Comparison of ENCODE assay signal across 8 mouse cellular contexts in genomic region chr19:5348526-5349501, GRCm38 (mm10). TPM values are rescaled to one million over a fixed set of nuclear protein-coding genes. Genes with fewer than 3 reads are reported as not detected.
DNase-seq lines count a peak whose midpoint lies in the region; ATAC-seq lines count a peak whose summit lies in the region.

No protein-coding gene starts in this region.

- H3K27me3 ChIP-seq in heart, embryonic 13.5 days (replicated peaks), result peaks cover 20% of the 10 kb centered on the region

- H3K4me1 ChIP-seq in heart, embryonic 13.5 days, result peaks cover 19% of the 10 kb centered on the region

- DNase-seq in kidney, adult 18-20 months, result peak; percentile 52
- DNase-seq in kidney, adult 8-10 months, result no peak
- DNase-seq in NIH3T3 (ENCODE audit: low read depth), result peak; percentile 68
- DNase-seq in embryo, embryonic 9.5 days (ENCODE audit: extremely low spot score), result peak; percentile 33
- peak; percentile 41 for DNase-seq in kidney, postnatal 10 days
- peak; percentile 6 for DNase-seq in lung, postnatal 14 days
- DNase-seq in right cerebral cortex, postnatal 14 days, result peak; percentile 24

- H3K9ac ChIP-seq in heart, embryonic 13.5 days, result peak overlapping the region; percentile 79

- no peaks in the 10 kb centered on the region for H3K36me3 ChIP-seq in heart, embryonic 13.5 days

- peak overlapping the region; percentile 81 for H3K4me2 ChIP-seq in heart, embryonic 13.5 days

- H3K27ac ChIP-seq in heart, embryonic 13.5 days (replicated peaks), result no peak overlapping the region

- no peaks in the 10 kb centered on the region for H3K9me3 ChIP-seq in heart, embryonic 13.5 days

- H3K4me3 ChIP-seq in heart, embryonic 13.5 days, result peak overlapping the region; percentile 50

- WGBS in heart, embryonic 13.5 days, result 7% methylated on average over 34 of the region's 34 CpGs

- ATAC-seq in heart, embryonic 13.5 days (ENCODE audit: extremely low read depth, insufficient number of reproducible peaks, low FRiP score, low TSS enrichment), result no peak

RNA-seq across cellular contexts. Expression of gene Cst6, which starts 0.6 kb away (rescaled TPM):
- 0.28 and 0.73 TPM in 2 replicates for polyA plus RNA-seq in heart, embryonic 13.5 days (2015; fragmentation: Nextera tagmentation; extraction: Ambion mirVana)

RNA-seq across cellular contexts. Expression of gene Catsper1, which starts 13.3 kb away (rescaled TPM):
- polyA plus RNA-seq in heart, embryonic 13.5 days (2015; fragmentation: Nextera tagmentation; extraction: Ambion mirVana), result not detected in 2 replicates

RNA-seq across cellular contexts. Expression of gene Eif1ad, which starts 17.7 kb away (rescaled TPM):
- 40.5 and 43.7 TPM in 2 replicates for polyA plus RNA-seq in heart, embryonic 13.5 days (2015; fragmentation: Nextera tagmentation; extraction: Ambion mirVana)

RNA-seq across cellular contexts. Expression of gene Banf1, which starts 18.2 kb away (rescaled TPM):
- 399 and 477 TPM in 2 replicates for polyA plus RNA-seq in heart, embryonic 13.5 days (2015; fragmentation: Nextera tagmentation; extraction: Ambion mirVana)

RNA-seq across cellular contexts. Expression of gene Sart1, which starts 39.7 kb away (rescaled TPM):
- 40.7 and 41.9 TPM in 2 replicates for polyA plus RNA-seq in heart, embryonic 13.5 days (2015; fragmentation: Nextera tagmentation; extraction: Ambion mirVana)

Comparison
In these comparisons a context has a peak if more than half of its experiments do, and no peak if none do; other contexts are left out.
1. DNase-seq: peak in kidney, adult 18-20 months (single experiment), NIH3T3 (single experiment), embryo, embryonic 9.5 days (single experiment), kidney, postnatal 10 days (single experiment), lung, postnatal 14 days (single experiment) and right cerebral cortex, postnatal 14 days (single experiment); none in kidney, adult 8-10 months (0 of 2).